8 mouse cellular contexts compared by ENCODE assay signal in the genomic region with DNA sequence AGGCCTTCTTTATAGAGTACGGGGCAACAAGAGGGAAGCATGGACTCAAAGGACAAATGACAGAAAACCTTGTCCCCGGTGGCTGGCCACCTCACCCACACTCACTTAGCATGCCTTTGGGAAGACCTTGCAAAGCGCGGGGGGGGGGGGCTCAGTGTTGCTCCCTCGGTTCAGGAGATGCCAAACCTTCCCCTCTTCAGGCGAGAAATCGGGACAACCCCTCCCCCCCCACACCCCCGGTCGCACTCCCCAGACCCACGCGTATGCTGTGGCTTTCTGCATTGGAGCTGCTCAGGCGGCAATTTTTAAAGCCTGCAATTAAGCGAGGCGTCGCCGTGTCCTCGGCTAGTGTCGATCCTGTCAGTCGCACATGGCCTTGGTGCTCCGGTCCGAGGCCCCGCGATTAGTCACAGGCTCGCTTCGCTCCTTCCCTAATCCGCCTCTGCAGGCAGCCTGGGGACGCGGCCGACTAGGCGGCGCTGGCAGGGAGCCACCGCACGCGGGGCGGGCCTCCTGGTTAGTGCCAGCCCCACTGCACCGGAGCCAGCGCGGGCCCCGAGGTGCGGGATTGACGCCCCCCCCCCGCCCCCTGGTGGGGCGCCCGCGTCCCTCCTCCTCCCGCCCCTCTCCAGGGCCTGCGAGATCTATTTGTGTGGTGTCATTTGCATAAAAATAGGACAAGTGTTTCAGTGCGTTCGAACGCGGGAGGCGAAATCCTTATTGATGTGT.
DNase-seq lines count a peak whose midpoint lies in the region; ATAC-seq and TF ChIP-seq lines count a peak whose summit lies in the region.

No protein-coding gene starts in this region.

- H3K9ac ChIP-seq in heart, embryonic 12.5 days = peak overlapping the region; percentile 65
- no peak overlapping the region for H3K9ac ChIP-seq in kidney, embryonic 15.5 days
- no peak overlapping the region for H3K9ac ChIP-seq in lung, postnatal 0 days (replicated peaks; ENCODE audit: low read depth)

- H3K4me2 ChIP-seq in heart, embryonic 12.5 days = peak overlapping the region; percentile 92
- H3K4me2 ChIP-seq in kidney, embryonic 15.5 days = peak overlapping the region; percentile 84
- H3K4me2 ChIP-seq in lung, postnatal 0 days (replicated peaks; ENCODE audit: low read depth, low read length) = peak overlapping the region; percentile 83

- 3% methylated on average over 52 of the region's 52 CpGs for WGBS in embryonic facial prominence, embryonic 10.5 days
- WGBS in heart, embryonic 12.5 days = 2% methylated on average over 49 of the region's 52 CpGs
- 6% methylated on average over 45 of the region's 52 CpGs for WGBS in kidney, embryonic 15.5 days
- 5% methylated on average over 29 of the region's 52 CpGs for WGBS in lung, postnatal 0 days
- 7% methylated on average over 46 of the region's 52 CpGs for WGBS in olfactory bulb, adult 2 months

- peak overlapping the region; percentile 67 for H3K4me3 ChIP-seq in embryonic facial prominence, embryonic 10.5 days
- H3K4me3 ChIP-seq in heart, embryonic 12.5 days = peak overlapping the region; percentile 60
- peak overlapping the region; percentile 52; the same call in 1 of the 2 replicates for H3K4me3 ChIP-seq in kidney, embryonic 15.5 days (replicated peaks)
- H3K4me3 ChIP-seq in lung, postnatal 0 days (ENCODE audit: low read depth, low read length) = peak overlapping the region; percentile 44; the same call in 1 of the 2 replicates
- H3K4me3 ChIP-seq in olfactory bulb, adult 2 months (ENCODE audit: insufficient read depth, low read depth, low read length) = no peak overlapping the region

- H3K36me3 ChIP-seq in embryonic facial prominence, embryonic 10.5 days (replicated peaks) = no peaks in the 10 kb centered on the region
- H3K36me3 ChIP-seq in heart, embryonic 12.5 days = no peaks in the 10 kb centered on the region
- H3K36me3 ChIP-seq in kidney, embryonic 15.5 days = no peaks in the 10 kb centered on the region
- no peaks in the 10 kb centered on the region for H3K36me3 ChIP-seq in lung, postnatal 0 days (ENCODE audit: insufficient read depth, low read length)

- no peaks in the 10 kb centered on the region for H3K9me3 ChIP-seq in embryonic facial prominence, embryonic 10.5 days
- H3K9me3 ChIP-seq in heart, embryonic 12.5 days (replicated peaks) = peaks cover 7% of the 10 kb centered on the region; the same call in 1 of the 2 replicates
- H3K9me3 ChIP-seq in kidney, embryonic 15.5 days (replicated peaks) = no peaks in the 10 kb centered on the region
- no peaks in the 10 kb centered on the region for H3K9me3 ChIP-seq in lung, postnatal 0 days (ENCODE audit: low read length)

- ATAC-seq in heart, embryonic 12.5 days (ENCODE audit: insufficient number of reproducible peaks, low FRiP score) = no peak
- ATAC-seq in kidney, embryonic 15.5 days (replicated peaks; ENCODE audit: low FRiP score) = no peak
- ATAC-seq in lung, postnatal 0 days = no peak

- DNase-seq in right cerebral cortex, adult 18-20 months = peak; percentile 64
- no peak for DNase-seq in right cerebral cortex, postnatal 36 days (ENCODE audit: low spot score in 2 of 2)
- DNase-seq in embryonic facial prominence, embryonic 10.5 days (ENCODE audit: low spot score) = peak; percentile 64
- DNase-seq in lung, postnatal 0 days (ENCODE audit: low spot score) = peak; percentile 59
- peak; percentile 42 to 63 for DNase-seq in thymus, postnatal 36 days

- TF ChIP-seq EP300 in lung, postnatal 0 days (IDR thresholded peaks at IDR 0.05) = no peak

- peaks cover 100% of the 10 kb centered on the region for H3K27me3 ChIP-seq in embryonic facial prominence, embryonic 10.5 days (replicated peaks; ENCODE audit: low read depth, poor library complexity, severe bottlenecking)
- H3K27me3 ChIP-seq in heart, embryonic 12.5 days (replicated peaks) = peaks cover 80% of the 10 kb centered on the region
- H3K27me3 ChIP-seq in kidney, embryonic 15.5 days = peaks cover 95% of the 10 kb centered on the region
- 0 out of 2 replicates have a peak, but pooled peaks cover 10% of the 10 kb centered on the region for H3K27me3 ChIP-seq in lung, postnatal 0 days (replicated peaks; ENCODE audit: insufficient read depth, low read length)

- peaks cover 70% of the 10 kb centered on the region for H3K4me1 ChIP-seq in embryonic facial prominence, embryonic 10.5 days
- H3K4me1 ChIP-seq in heart, embryonic 12.5 days (replicated peaks) = peaks cover 43% of the 10 kb centered on the region
- H3K4me1 ChIP-seq in kidney, embryonic 15.5 days = peaks cover 59% of the 10 kb centered on the region
- H3K4me1 ChIP-seq in lung, postnatal 0 days (ENCODE audit: insufficient read depth, low read depth, low read length) = no peaks in the 10 kb centered on the region; the same call in 1 of the 2 replicates
- peaks cover 24% of the 10 kb centered on the region for H3K4me1 ChIP-seq in olfactory bulb, adult 2 months (ENCODE audit: control insufficient read depth, insufficient read depth, low read length)

- H3K27ac ChIP-seq in embryonic facial prominence, embryonic 10.5 days (replicated peaks) = peak overlapping the region; percentile 57; the same call in 1 of the 2 replicates
- peak overlapping the region; percentile 97 for H3K27ac ChIP-seq in heart, embryonic 12.5 days (ENCODE audit: poor library complexity, severe bottlenecking)
- peak overlapping the region; percentile 96 for H3K27ac ChIP-seq in kidney, embryonic 15.5 days
- no peak overlapping the region for H3K27ac ChIP-seq in lung, postnatal 0 days (ENCODE audit: low read length)
- H3K27ac ChIP-seq in olfactory bulb, adult 2 months (ENCODE audit: insufficient read depth, low read depth, low read length) = peak overlapping the region; percentile 84; the same call in 1 of the 2 replicates

- TF ChIP-seq POLR2A in olfactory bulb, adult 2 months (IDR thresholded peaks at IDR 0.05; ENCODE audit: insufficient read depth, low read depth, low read length) = no peak

- TF ChIP-seq CTCF in lung, postnatal 0 days (IDR thresholded peaks at IDR 0.05) = no peak
- TF ChIP-seq CTCF in olfactory bulb, adult 2 months (IDR thresholded peaks at IDR 0.05; ENCODE audit: insufficient read depth, low read depth, low read length) = no peak

Comparison
In these comparisons a context has a peak if more than half of its experiments do, and no peak if none do; other contexts are left out.
1. DNase-seq: peak in right cerebral cortex, adult 18-20 months (single experiment), embryonic facial prominence, embryonic 10.5 days (single experiment), lung, postnatal 0 days (single experiment) and thymus, postnatal 36 days (2 of 2); none in right cerebral cortex, postnatal 36 days (0 of 2).
2. Peak in every context shown above with its lines, with median percentiles within 50 percentile points of each other: H3K4me2 ChIP-seq.